Mouse (Mus musculus): ENCODE results near the gene Akap12.
A peak's percentile ranks its signal among the peaks of the same experiment; 100 is the strongest.

The Akap12 gene

GRCm38 (mm10) chr10:4398058-4398457 is 131.9 kb downstream of the Akap12 start:
- no peak for DNase-seq (ENCODE audit: low read depth, low spot score)

GRCm38 (mm10) chr10:4404895-4405491 is 138.8 kb downstream of the Akap12 start:
- DNase-seq (ENCODE audit: low read depth, low spot score) = peak; percentile 53

DNA sequence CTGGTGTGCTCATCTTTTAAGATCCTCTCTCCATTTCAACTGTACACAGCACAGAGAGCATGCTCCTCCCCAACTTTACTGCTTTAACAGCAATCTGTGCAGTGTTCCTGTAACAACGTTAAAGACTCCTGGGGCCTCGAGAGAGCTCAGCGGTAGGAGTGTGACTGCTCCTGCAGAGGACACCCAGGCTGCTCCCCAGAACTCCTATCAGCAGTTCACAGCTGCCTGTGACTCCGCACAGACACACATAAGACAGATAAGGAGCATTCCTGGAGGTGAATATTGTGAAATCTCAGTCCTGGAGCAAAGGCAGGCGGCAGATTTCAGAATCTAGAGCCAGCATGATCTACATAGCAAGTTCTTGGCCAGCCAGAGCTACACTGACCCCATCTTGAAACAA is 139.3 kb downstream of the Akap12 start:
- DNase-seq (ENCODE audit: low read depth, low spot score) = no peak

DNA sequence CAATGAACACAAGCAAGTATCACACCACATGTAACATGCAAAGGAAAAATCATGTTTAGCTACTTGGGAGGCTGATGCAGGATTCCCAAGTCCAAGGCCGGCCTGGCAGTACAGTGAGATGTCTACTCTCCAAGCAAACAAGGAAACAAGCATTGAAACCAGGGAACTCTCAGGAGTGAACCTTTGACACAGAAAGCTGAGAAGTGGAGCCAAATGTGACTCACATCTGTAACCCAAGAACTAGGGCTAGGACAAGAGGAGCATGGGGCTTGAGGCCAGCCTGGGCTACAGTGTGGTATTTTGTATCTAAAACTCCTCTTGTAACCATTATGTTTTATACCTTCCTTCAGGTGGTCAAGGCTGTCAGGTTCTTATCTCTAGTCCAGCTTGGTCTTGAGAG is 141.0 kb downstream of the Akap12 start:
- DNase-seq (ENCODE audit: low read depth, low spot score) = no peak

Data from embryo, embryonic 11.5 days (tissue).